Mouse (Mus musculus): ENCODE measurements around the gene Gm20388. TPM values are rescaled to one million over a fixed set of nuclear protein-coding genes. Genes with fewer than 3 reads are reported as not detected.

The Gm20388 gene
- polyA plus RNA-seq, 1 experiment from 2014 or later, result not detected

DNA sequence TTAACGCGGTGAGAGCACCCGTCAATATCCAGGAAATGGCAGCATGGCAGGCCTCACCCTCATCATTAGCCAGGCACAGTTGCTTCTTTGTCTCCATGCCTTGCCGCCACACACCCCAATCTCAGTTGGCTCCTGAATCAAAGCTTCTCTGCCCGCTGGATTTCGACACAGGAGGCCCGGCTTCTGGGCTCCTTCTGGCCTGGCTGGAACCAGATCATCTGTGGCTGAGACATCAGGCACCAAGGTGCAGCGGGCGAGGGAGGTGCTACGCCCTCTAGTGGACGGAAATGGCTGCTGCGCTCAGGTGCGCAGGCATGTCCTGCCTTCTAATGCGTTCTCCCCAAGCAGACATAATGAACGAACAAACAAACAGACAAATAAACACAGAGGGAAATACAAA is 1302.6 kb downstream of the Gm20388 start:
- no peak overlapping the region for H3K9ac ChIP-seq (ENCODE audit: low read length)
- peak; percentile 22 for DNase-seq (ENCODE audit: low spot score)
- ATAC-seq (ENCODE audit: low FRiP score, low TSS enrichment), result 0 out of 2 replicates have a peak, but pooled peaks have one; percentile 22
- H3K4me3 ChIP-seq (ENCODE audit: low read depth, low read length), result no peak overlapping the region
- no peaks in the 10 kb centered on the region for H3K27me3 ChIP-seq (ENCODE audit: control insufficient read depth, insufficient read depth, low read length)
- no peaks in the 10 kb centered on the region for H3K9me3 ChIP-seq (ENCODE audit: control insufficient read depth, low read length)
- TF ChIP-seq CTCF (IDR thresholded peaks at IDR 0.05; ENCODE audit: low read depth) (peak; percentile 67), EP300 (optimal IDR thresholded peaks at IDR 0.05) (no peak)
- H3K27ac ChIP-seq (replicated peaks), result no peak overlapping the region
- no peaks in the 10 kb centered on the region for H3K36me3 ChIP-seq (ENCODE audit: control insufficient read depth, insufficient read depth, low read length)
- WGBS, result 57% methylated on average over 15 of the region's 15 CpGs
- H3K4me2 ChIP-seq (replicated peaks; ENCODE audit: low read depth), result no peak overlapping the region
- H3K4me1 ChIP-seq (replicated peaks; ENCODE audit: control insufficient read depth, insufficient read depth), result no peaks in the 10 kb centered on the region

DNA sequence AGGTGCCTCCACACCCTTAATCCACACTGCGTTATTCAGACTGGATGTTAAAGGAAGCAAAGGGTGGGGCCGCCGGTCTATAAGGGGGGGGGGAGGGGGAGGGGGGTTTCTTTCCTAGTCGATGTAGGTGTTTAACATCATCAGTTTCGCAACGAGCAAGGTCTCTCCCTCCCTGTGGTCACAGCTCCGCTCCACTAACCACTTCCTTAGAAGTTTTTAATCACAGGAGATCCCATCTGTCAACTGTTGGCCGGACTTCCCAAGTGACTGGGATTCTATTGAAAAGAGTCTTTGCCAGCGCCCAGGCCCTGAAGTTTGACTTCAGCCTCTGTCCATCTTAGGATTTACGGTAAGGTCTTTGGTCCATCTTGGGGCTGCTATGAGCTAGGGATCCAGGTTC is 1303.0 kb downstream of the Gm20388 start:
- no peaks in the 10 kb centered on the region for H3K4me1 ChIP-seq (replicated peaks; ENCODE audit: control insufficient read depth, insufficient read depth)
- WGBS, result 27% methylated on average over 10 of the region's 10 CpGs

DNA sequence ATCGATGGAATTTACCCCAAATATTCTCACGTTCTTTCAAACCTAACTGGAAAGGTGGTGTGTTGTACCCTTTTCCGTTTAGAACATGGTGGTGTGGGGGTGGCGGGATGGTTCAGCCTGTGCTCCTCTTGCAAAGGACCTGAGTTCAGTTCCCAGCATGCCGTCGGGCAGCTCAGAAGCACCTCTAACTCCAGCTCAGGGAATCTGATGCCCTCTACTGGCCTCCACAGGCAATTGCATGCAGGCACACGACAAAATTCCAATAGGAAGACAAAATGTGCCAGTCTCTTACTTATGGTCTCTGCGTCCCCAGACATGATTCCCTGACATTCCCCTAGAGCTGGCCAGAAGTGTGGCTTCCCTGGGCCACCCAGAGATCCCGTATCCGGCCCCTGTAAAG is 1304.3 kb downstream of the Gm20388 start:
- H3K9me3 ChIP-seq (ENCODE audit: control insufficient read depth, low read length), result no peaks in the 10 kb centered on the region
- TF ChIP-seq EP300 (optimal IDR thresholded peaks at IDR 0.05) (no peak), CTCF (IDR thresholded peaks at IDR 0.05; ENCODE audit: low read depth) (peak; percentile 54)
- 82% methylated on average over 10 of the region's 10 CpGs for WGBS
- H3K27ac ChIP-seq (replicated peaks), result no peak overlapping the region
- no peak for DNase-seq (ENCODE audit: low spot score)
- no peak overlapping the region for H3K4me3 ChIP-seq (ENCODE audit: low read depth, low read length)
- no peaks in the 10 kb centered on the region for H3K27me3 ChIP-seq (ENCODE audit: control insufficient read depth, insufficient read depth, low read length)
- no peak overlapping the region for H3K9ac ChIP-seq (ENCODE audit: low read length)
- H3K4me1 ChIP-seq (replicated peaks; ENCODE audit: control insufficient read depth, insufficient read depth), result no peaks in the 10 kb centered on the region
- no peaks in the 10 kb centered on the region for H3K36me3 ChIP-seq (ENCODE audit: control insufficient read depth, insufficient read depth, low read length)
- H3K4me2 ChIP-seq (replicated peaks; ENCODE audit: low read depth), result no peak overlapping the region
- ATAC-seq (ENCODE audit: low FRiP score, low TSS enrichment), result no peak

More for the DNA sequence above, 1303.0 kb downstream of the Gm20388 start:
- H3K27ac ChIP-seq (replicated peaks), result no peak overlapping the region
- no peak overlapping the region for H3K4me2 ChIP-seq (replicated peaks; ENCODE audit: low read depth)
- H3K4me3 ChIP-seq (ENCODE audit: low read depth, low read length), result no peak overlapping the region
- TF ChIP-seq CTCF (IDR thresholded peaks at IDR 0.05; ENCODE audit: low read depth) (no peak), EP300 (optimal IDR thresholded peaks at IDR 0.05) (no peak)
- no peaks in the 10 kb centered on the region for H3K27me3 ChIP-seq (ENCODE audit: control insufficient read depth, insufficient read depth, low read length)
- no peak overlapping the region for H3K9ac ChIP-seq (ENCODE audit: low read length)
- no peaks in the 10 kb centered on the region for H3K36me3 ChIP-seq (ENCODE audit: control insufficient read depth, insufficient read depth, low read length)
- DNase-seq (ENCODE audit: low spot score), result no peak
- no peak for ATAC-seq (ENCODE audit: low FRiP score, low TSS enrichment)
- no peaks in the 10 kb centered on the region for H3K9me3 ChIP-seq (ENCODE audit: control insufficient read depth, low read length)

GRCm38 (mm10) chr8:121216441-121216949 is 1305.9 kb downstream of the Gm20388 start:
- H3K9ac ChIP-seq (ENCODE audit: low read length), result no peak overlapping the region
- WGBS, result 84% methylated on average over 10 of the region's 10 CpGs
- ATAC-seq (ENCODE audit: low FRiP score, low TSS enrichment) (no peak), DNase-seq (ENCODE audit: low spot score) (no peak)
- H3K4me2 ChIP-seq (replicated peaks; ENCODE audit: low read depth), result no peak overlapping the region
- no peaks in the 10 kb centered on the region for H3K36me3 ChIP-seq (ENCODE audit: control insufficient read depth, insufficient read depth, low read length)
- no peak overlapping the region for H3K27ac ChIP-seq (replicated peaks)
- H3K4me3 ChIP-seq (ENCODE audit: low read depth, low read length), result no peak overlapping the region
- TF ChIP-seq CTCF (IDR thresholded peaks at IDR 0.05; ENCODE audit: low read depth) (no peak), EP300 (optimal IDR thresholded peaks at IDR 0.05) (no peak)
- H3K27me3 ChIP-seq (ENCODE audit: control insufficient read depth, insufficient read depth, low read length), result no peaks in the 10 kb centered on the region
- H3K4me1 ChIP-seq (replicated peaks; ENCODE audit: control insufficient read depth, insufficient read depth), result 0 out of 2 replicates have a peak, but pooled peaks cover 2% of the 10 kb centered on the region
- no peaks in the 10 kb centered on the region for H3K9me3 ChIP-seq (ENCODE audit: control insufficient read depth, low read length)

DNA sequence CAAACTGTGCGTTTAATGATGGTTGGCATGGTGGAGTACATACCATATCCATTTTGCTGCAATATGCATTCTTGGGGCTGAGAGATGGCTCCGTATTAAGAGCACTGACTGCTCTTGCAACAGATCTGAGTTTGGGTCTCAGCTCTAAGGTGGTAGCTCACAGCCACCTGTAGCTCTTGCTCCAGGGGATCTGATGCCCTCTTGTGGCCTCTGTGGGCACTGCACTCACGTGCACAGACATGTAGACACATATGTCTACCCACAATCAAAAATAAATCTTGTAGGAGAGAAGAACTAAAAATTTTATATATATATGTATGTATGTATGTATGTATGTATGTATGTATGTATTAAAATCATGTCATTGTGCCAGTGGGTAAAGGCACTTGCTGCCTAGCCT is 1307.8 kb downstream of the Gm20388 start:
- no peaks in the 10 kb centered on the region for H3K27me3 ChIP-seq (ENCODE audit: control insufficient read depth, insufficient read depth, low read length)
- no peaks in the 10 kb centered on the region for H3K9me3 ChIP-seq (ENCODE audit: control insufficient read depth, low read length)
- 96% methylated on average over 3 of the region's 3 CpGs for WGBS
- H3K4me3 ChIP-seq (ENCODE audit: low read depth, low read length), result no peak overlapping the region
- 0 out of 2 replicates have a peak, but pooled peaks cover 2% of the 10 kb centered on the region for H3K4me1 ChIP-seq (replicated peaks; ENCODE audit: control insufficient read depth, insufficient read depth)
- H3K4me2 ChIP-seq (replicated peaks; ENCODE audit: low read depth), result no peak overlapping the region
- no peak overlapping the region for H3K9ac ChIP-seq (ENCODE audit: low read length)
- no peak overlapping the region for H3K27ac ChIP-seq (replicated peaks)
- H3K36me3 ChIP-seq (ENCODE audit: control insufficient read depth, insufficient read depth, low read length), result no peaks in the 10 kb centered on the region
- DNase-seq (ENCODE audit: low spot score) (no peak), ATAC-seq (ENCODE audit: low FRiP score, low TSS enrichment) (no peak)
- TF ChIP-seq CTCF (IDR thresholded peaks at IDR 0.05; ENCODE audit: low read depth) (peak; percentile 59), EP300 (optimal IDR thresholded peaks at IDR 0.05) (no peak)

DNA sequence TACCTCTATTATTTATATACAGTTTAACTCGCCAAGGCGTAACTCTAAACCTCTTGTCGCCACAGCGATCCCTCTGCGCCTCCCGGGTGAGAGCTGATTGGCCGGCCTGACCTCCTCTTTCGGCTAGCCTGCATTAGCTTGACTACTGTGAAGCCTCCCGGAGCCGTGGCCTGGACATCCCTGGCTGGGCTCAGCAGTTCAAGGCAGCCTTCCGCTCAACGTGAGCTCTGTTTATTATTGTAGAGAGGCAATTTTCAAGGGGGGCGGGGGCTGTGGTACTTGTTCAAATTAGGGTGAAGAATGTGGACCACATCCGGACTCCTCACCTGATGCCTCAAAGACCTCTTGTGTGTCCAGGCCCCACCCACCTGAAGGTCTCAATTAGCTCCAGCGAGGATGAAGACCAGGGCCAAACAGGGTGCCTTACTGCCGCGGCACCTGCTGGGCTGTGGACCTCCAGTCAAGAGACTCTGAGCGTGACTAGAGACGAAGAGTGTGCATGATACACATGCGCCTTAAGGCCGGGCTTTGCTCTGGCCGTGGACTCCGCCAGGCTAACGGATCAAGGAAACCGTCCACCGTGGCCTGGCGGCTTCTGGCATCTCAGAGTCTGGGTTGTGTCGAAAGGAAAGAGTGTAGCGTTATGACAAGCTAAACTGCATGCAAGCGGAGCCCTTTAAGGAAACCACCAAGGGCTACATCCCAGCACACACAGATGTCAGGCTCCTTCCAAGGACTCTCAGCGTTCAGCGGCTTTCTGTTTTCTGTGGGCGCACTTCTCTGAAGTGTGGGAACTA is 1309.7 kb downstream of the Gm20388 start:
- Histone ChIP-seq H3K27me3 (ENCODE audit: control insufficient read depth, insufficient read depth, low read length) (no peaks in the 10 kb centered on the region), H3K4me2 (replicated peaks; ENCODE audit: low read depth) (no peak overlapping the region), H3K9me3 (ENCODE audit: control insufficient read depth, low read length) (no peaks in the 10 kb centered on the region), H3K27ac (replicated peaks) (no peak overlapping the region), H3K9ac (ENCODE audit: low read length) (no peak overlapping the region), H3K4me1 (replicated peaks; ENCODE audit: control insufficient read depth, insufficient read depth) (0 out of 2 replicates have a peak, but pooled peaks cover 2% of the 10 kb centered on the region), H3K36me3 (ENCODE audit: control insufficient read depth, insufficient read depth, low read length) (no peaks in the 10 kb centered on the region), H3K4me3 (ENCODE audit: low read depth, low read length) (no peak overlapping the region)
- TF ChIP-seq EP300 (optimal IDR thresholded peaks at IDR 0.05), result no peak
- TF ChIP-seq CTCF (IDR thresholded peaks at IDR 0.05; ENCODE audit: low read depth), result no peak
- WGBS, result 23% methylated on average over 33 of the region's 33 CpGs
- ATAC-seq (ENCODE audit: low FRiP score, low TSS enrichment), result peak; percentile 35; the same call in 1 of the 2 replicates
- DNase-seq (ENCODE audit: low spot score), result no peak
